Mouse (Mus musculus): ENCODE measurements around the gene Calhm1. TPM values are rescaled to one million over a fixed set of nuclear protein-coding genes. Genes with fewer than 3 reads are reported as not detected.

Calhm1 gene
- not detected for polyA plus RNA-seq (2017; shearing (Covaris generic))

DNA sequence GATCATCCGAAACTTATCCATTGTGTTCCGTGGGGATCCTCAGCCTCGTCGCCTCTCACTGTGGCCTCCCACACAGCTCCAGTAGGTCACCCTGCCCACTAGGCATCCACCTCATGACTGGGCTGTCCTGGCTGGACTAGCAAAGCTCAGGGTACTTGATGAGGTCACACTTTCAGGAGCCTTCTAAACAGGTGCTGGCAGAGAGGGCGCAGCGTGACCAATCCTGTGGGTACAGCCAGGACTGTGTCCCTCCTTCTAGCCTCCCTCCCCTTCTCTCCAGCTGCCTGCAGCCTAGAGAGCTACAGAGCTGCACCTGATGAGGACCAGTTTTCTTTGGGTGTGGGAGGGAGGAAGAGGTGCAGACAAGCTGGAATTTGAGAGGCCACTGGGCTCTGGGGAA, at the start of gene Calhm1:
Gene Calhm1, minus strand, starts transcription at position 101 of the 400 bp plus-strand sequence.

DNA sequence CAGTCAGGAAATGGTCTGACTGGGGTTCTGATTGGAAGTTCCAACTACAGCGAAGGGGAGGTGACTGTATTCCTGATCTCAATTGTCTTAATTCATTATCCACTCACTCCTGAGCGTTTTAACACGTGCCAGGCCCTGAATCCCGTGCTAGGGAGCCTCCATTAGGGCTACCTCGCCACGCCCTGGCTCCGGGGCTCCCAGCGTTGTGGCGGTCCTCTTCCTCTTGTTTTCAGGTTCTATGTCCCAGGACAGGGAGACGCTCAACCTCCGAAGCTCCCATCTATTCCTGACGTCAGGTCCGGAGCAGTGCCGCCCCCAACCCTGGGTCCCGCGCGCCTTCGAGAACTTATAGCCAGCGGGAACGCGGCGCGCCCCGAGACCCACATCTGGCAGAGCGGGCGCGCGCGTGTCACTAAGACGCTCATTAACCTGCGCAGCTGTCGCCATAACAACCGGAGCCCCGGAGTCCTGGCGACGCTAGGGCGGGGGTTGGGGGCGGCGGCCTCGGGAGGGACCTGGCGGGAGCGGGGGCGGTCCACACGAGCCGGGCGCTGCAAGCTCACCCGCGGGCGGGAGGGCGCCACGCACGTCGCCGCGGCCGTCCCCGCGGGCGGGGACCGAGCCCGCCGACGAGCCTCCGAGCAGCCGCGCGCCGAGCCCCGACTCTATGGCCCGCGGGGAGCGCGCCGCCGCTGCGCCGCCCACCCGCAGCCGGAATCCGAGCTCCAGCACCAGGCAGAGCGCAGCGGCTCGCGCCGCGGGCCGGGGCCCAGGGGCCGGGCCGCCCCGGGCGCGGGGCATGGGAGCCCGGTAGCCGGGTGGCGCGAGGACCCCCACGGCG, 34.6 kb upstream of the Calhm1 start, which contains the start of gene Neurl1a:
Gene Neurl1a, plus strand, starts transcription at position 390 of the 841 bp plus-strand sequence.

DNA sequence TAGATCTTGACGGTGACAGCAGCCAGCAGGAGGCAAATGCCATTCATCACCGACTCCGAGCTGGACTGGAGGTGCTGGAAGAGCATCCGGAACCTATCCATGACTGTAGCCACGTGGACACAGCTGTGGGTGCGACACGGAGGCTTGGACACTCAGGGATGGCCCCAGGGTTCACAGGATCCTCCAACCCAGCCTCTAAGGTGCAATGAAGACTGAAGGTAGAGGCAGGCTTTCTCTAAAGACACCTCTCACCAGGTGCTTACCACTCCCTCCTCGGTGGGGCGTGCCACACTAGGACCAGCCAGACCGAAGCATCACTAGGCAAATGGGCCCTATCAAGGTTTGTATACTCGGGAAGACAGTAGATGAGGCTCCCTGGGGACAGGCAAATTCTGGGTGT, 13.6 kb upstream of the Calhm1 start, which contains the start of gene Calhm3:
Gene Calhm3, minus strand, starts transcription at position 101 of the 400 bp plus-strand sequence.

DNA sequence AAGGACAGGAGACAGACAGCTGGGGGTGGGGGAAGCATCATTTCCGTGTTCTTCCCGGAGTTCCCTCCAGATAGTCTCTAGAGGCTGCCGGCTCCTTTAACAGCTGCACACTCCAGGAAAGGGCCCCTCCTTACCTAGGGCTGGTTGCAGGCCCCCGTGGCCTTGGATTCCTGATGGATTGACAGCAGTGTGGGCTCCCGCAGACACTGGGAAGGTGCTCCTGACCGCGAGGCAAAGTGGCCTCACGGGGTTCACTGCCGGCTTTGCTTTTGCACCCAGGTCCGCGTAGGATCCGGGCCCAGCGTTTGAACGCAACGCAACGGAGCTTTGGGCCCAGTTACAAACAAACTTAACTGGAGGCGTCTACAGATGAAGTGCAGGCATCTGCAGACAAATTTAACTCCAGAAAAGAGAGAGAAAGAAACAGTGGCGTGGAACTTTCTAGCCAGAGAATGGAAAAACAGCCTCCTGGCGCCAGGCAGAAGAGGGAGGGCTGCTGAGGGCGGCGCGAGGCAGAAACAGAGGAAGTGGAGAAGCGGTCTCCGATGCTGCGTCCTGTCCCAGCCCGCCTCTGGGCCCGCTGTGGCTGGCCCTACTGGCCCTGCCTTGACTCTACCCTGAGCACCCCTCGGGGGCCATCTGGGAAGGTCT, 6.2 kb downstream of the Calhm1 start, which contains the start of gene Calhm2:
Gene Calhm2, minus strand, starts transcription at position 524 of the 651 bp plus-strand sequence.

Other genes starting within 250 kb of the Calhm1 start
- gene Ina, start 129.6 kb downstream of the Calhm1 start, polyA plus RNA-seq (2017; shearing (Covaris generic)), result under 1 TPM; 0.10 to 0.37 TPM
- gene Nt5c2, start 129.1 kb downstream of the Calhm1 start, polyA plus RNA-seq (2017; shearing (Covaris generic)), result 10 to 100 TPM; 31.9 to 44.4 TPM
- gene Pcgf6, start 93.3 kb downstream of the Calhm1 start, polyA plus RNA-seq (2017; shearing (Covaris generic)), result 10 to 100 TPM; 31.7 to 42.3 TPM
- gene Taf5, start 76.5 kb downstream of the Calhm1 start, polyA plus RNA-seq (2017; shearing (Covaris generic)), result 10 to 100 TPM; 12.5 to 12.8 TPM
- 100 to 1,000 TPM; 295 to 364 TPM for gene Usmg5, start 53.6 kb downstream of the Calhm1 start, polyA plus RNA-seq (2017; shearing (Covaris generic))
- gene Pdcd11, start 53.5 kb downstream of the Calhm1 start, polyA plus RNA-seq (2017; shearing (Covaris generic)), result 10 to 100 TPM; 12.8 to 15.5 TPM
- 10 to 100 TPM; 23.5 to 25.7 TPM for gene Calhm2, start 6.0 kb downstream of the Calhm1 start, polyA plus RNA-seq (2017; shearing (Covaris generic))
- gene Calhm3, start 13.5 kb upstream of the Calhm1 start, polyA plus RNA-seq (2017; shearing (Covaris generic)), result not detected
- gene Neurl1a, start 34.6 kb upstream of the Calhm1 start, polyA plus RNA-seq (2017; shearing (Covaris generic)), result under 1 TPM; 0.16 to 0.98 TPM